Mouse (Mus musculus) kidney, adult 10 weeks (tissue): ENCODE measurements around the gene Olfml2b. TPM values are rescaled to one million over a fixed set of nuclear protein-coding genes. Genes with fewer than 3 reads are reported as not detected.

Source experiments
- polyA plus RNA-seq: library from polyadenylated mRNA; stranded (reverse); fragments of 350-450 nt; fragmentation: Illumina TruSeq; extraction: RNeasy Lipid Tissue Mini Kit (QIAGEN cat#74804); gene quantifications from one replicate; pipeline ENCODE4 v1.2.3, GENCODE M21; 2014; ENCODE audit warnings: low read depth, low replicate concordance

The Olfml2b gene
- polyA plus RNA-seq = 0.49 TPM

DNA sequence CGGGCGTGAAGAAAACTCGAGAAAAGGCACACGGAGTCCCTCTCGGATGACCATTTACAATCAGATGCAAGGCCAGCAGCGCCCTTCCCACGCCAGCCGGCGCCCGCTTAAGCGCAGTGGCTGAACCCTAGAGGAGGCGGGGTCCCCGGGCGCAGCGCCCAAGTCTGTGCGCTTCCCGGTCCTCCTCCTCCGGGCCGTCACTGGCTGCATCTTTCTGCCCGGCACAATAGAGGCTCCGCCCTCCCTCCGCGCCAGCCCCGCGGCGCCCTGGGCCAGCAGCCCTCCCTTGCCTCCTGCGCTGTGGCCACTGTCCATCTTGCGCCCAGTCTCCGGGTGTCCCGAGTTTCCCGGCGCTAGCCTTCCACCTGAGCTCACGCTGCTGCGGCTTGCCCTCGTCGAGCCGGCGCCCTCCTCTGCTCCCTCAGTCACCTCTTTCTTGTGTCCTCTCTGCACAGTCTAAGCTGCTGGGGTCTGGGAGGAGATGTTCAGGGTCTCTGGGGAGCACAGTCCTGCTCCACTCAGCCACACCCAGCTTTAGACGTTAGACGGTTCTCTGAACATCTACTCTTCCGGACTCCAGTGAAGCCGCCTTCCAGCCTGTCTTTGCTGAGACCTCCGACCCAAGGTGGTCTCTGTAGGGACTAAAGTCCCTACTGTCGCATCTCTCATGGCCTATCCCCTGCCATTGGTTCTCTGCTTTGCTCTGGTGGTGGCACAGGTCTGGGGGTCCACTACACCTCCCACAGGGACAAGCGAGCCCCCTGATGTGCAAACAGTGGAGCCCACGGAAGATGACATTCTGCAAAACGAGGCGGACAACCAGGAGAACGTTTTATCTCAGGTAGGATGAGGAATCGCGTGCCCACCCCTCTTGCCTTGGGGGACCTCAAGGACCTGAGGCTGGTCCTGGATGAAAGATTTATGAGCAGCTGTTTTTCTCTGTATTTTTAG lies at the start of gene Olfml2b:
Gene Olfml2b (plus strand): TSS at position 278 of the 951 bp plus-strand sequence.

Other genes with a start within 250 kb of the Olfml2b start
- 18.3 TPM for gene Nos1ap, start 54.7 kb upstream of the Olfml2b start, polyA plus RNA-seq
- 38.4 TPM for gene Atf6, start 223.2 kb downstream of the Olfml2b start, polyA plus RNA-seq
- gene Gm26620, start 240.5 kb downstream of the Olfml2b start, polyA plus RNA-seq = 1.9 TPM
- 27.6 TPM for gene Dusp12, start 241.0 kb downstream of the Olfml2b start, polyA plus RNA-seq